Mouse (Mus musculus): ENCODE measurements at regions not wholly inside any gene's neighbourhood (a gene's known extent, or its start where the extent isn't known, plus 50 kb on each side); places are given as distances from the start of the nearest gene placed in this dataset.

DNA sequence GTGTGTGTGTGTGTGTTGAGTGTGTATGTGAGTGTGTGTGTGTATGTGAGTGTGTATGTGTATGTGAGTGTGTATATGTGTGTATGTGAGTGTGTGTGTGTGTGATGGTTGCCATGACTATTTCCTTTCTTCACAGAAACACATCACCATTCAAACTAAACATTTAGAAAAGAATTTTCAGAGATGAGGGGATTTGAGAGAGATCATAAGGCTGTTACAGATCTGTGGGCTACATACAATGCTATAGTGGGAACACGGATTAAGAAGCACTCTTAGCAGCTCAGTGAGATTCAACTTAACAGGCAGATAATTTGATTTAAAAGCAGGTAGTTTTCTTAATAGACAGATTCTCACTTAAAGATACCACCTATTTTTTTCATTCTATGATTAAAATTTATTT is 257.1 kb upstream of the Fn1 start:
- DNase-seq (ENCODE audit: extremely low spot score, low read depth, low spot score) = no peak

DNA sequence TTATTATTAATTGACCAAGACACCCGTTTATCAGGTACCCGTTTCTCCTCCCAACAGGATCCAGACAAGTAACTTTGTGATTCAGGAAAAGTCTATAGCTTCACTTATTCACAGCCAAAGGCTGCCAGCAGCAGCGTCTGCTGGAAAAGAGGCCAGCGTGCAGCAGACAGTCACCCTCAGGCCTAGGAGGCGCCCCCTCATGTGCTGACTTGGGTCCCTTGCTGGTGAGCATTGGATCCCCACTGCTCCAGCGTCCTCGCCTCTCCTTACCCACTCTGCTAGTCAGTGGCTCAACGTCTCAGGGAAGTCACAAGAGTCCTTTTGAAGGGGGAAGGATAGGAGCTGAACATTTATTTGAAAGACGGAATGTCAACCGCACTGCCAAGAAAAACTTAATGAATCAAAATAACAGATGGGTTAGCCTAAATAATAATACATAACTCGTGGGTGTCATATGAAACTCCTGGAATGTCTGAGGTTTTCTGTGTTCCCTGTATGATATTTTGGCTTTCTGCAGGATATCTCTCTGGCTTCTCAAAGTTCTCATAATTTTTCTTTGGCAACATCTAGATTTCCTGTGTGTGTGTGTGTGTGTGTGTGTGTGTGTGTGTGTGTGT is 256.6 kb upstream of the Fn1 start:
- DNase-seq (ENCODE audit: extremely low spot score, low read depth, low spot score) = no peak

- no peak for DNase-seq (ENCODE audit: extremely low spot score, low read depth, low spot score)
These were observed 251.5 kb upstream of the Fn1 start for GRCm38 (mm10) chr1:71904376-71904948.

- no peak for DNase-seq (ENCODE audit: extremely low spot score, low read depth, low spot score)
These were observed 247.4 kb upstream of the Fn1 start for GRCm38 (mm10) chr1:71900106-71901074.

DNA sequence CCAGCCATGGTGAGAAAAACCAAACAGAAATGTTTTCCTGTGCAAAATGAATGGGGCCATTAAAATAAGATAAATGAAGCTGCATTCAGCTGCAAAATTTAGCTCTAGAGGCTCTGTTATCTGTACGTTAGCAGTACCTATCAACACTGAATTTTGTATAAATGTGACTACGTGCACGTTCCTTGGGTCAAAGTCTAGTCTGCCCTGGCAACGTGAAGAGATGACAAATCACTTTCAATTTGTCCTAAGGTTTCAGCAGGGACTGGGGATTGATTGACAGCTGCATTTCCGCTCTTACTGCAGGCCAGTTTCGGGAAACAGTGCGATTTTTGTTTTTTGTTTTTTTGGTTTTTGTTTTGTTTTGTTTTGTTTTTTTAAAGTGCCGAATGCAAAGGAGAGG is 246.1 kb upstream of the Fn1 start:
- no peak for DNase-seq (ENCODE audit: extremely low spot score, low read depth, low spot score)

- no peak for DNase-seq (ENCODE audit: extremely low spot score, low read depth, low spot score)
These were observed 245.2 kb upstream of the Fn1 start for GRCm38 (mm10) chr1:71898198-71898597.

- no peak for DNase-seq (ENCODE audit: extremely low spot score, low read depth, low spot score)
These were observed 244.6 kb upstream of the Fn1 start for GRCm38 (mm10) chr1:71897464-71898051.

DNA sequence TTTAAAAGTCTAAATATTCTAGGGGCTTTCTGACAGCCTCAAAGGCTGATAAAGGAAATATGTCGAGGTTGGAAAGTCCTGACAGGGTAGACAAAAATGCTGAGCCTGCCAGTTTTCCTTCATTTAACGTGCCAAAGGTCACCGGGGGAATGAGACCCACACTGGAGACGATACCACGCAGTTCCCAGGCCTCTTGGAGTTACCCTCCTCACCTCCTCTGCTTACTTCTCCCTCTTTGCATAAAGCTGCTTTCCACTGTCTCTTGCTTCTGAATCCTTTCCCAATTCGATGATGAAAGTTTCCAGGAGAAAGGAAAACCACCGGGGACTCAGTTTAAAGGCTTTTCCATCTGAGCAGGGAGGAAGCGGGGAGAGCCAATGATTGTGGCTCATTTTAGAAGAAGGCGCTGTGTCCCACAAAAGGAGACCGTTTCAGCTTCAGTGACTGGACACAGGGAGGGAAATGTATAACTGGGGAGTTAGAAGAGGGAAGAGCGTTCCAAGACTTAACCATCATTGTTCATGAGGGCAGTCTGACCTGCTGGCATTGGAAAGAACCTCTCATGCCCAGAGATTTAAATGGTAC is 243.2 kb upstream of the Fn1 start:
- no peak for DNase-seq (ENCODE audit: extremely low spot score, low read depth, low spot score)

- DNase-seq (ENCODE audit: extremely low spot score, low read depth, low spot score) = peak; percentile 50
These were observed 240.6 kb upstream of the Fn1 start for GRCm38 (mm10) chr1:71893636-71894035.

GRCm38 (mm10) chr1:71887809-71888208 is 234.8 kb upstream of the Fn1 start:
- no peak for DNase-seq (ENCODE audit: extremely low spot score, low read depth, low spot score)

DNA sequence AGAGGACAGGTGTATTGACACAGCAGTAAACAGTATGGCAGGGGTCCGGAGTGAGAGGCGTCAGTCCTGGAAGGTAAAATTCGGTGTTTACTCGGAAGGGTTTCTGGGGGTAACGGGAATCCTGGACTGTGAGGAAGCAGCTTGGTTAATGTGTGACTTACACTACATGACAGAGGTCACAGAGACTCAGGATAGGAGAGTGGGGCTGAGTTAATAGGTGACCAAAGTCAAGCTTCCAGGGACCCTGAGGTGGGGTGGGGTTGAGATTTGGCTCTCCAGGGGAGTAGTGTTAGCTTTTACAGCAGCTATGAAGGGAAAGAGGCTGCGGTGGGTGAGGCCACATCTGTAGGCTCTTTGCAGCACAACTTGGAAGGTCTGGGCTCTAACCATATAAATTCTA is 233.9 kb upstream of the Fn1 start:
- no peak for DNase-seq (ENCODE audit: extremely low spot score, low read depth, low spot score)

DNA sequence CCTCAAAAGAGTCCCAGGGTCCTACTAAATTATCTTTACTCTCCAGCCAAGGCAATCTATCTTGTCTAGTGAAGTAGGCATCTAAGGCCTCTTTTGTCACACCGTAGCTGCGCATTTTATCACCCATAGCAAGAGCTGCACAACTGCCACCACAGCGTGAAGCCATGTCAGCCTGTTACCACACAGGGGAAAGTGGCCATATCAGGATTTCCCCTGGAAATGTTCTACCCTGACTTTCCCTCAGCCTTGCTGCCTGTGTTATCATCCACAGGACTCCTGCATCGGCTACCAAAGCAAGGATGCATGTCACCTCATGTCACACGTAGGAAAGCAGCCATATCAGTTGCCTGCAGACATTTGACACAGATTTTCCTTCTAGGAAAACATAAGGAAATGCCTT is 233.2 kb upstream of the Fn1 start:
- no peak for DNase-seq (ENCODE audit: extremely low spot score, low read depth, low spot score)

DNA sequence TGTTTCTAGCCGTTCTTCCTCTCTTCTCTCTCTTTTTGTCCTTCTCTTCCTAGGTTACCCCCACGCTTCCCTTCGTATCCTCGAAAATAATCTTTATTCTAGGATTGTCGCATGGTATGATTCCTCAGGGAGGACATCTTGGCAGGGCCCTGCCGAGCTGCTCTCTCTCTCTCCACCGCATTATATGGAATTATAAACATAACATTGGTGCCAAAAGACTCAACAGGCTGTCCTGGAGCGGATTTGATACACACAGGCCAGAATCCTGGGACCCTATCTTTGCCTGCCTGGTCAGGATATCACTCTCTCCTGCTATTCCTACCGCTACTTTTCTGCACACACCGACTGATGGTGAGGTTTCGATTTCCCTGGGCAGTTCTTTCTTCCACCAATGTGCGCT is 228.9 kb upstream of the Fn1 start:
- DNase-seq (ENCODE audit: extremely low spot score, low read depth, low spot score) = no peak

DNA sequence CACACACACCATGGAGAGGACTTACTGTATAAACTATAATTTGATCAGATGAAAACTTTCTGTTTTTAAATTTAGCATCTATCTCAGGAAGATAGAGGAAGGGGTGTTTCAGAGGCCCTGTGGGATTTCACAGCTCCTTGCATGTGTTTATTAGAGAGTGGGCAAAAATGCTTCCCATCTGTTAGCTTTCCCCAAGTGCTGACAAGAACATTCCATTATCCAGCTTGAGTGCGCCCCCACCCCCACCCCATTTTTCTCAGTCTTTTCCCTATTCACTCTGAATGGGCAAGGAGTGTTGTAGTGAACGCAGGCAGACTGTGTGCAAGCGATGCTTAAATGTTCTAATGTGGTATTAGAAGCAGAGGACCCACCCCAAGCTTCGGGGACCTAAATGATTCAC is 228.2 kb upstream of the Fn1 start:
- no peak for DNase-seq (ENCODE audit: extremely low spot score, low read depth, low spot score)

DNA sequence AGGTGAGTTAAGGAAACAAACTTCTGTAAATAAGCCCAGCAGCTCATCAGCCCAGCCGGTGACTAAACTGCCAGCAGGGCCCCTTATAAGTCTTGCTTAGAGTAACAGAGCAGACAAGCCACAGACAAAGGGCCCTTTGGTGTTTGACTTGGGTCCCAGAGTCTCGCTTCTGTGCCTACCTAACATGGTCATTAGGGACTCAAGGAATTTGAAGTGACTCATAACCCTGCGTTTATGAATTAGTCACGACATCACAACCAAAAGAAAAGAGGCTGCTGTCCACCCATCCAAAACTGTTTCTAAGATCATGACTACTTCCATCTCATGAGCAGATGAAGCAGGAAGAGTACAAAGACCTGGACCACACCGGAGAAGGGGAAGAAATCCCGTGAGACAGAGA is 227.5 kb upstream of the Fn1 start:
- no peak for DNase-seq (ENCODE audit: extremely low spot score, low read depth, low spot score)

DNA sequence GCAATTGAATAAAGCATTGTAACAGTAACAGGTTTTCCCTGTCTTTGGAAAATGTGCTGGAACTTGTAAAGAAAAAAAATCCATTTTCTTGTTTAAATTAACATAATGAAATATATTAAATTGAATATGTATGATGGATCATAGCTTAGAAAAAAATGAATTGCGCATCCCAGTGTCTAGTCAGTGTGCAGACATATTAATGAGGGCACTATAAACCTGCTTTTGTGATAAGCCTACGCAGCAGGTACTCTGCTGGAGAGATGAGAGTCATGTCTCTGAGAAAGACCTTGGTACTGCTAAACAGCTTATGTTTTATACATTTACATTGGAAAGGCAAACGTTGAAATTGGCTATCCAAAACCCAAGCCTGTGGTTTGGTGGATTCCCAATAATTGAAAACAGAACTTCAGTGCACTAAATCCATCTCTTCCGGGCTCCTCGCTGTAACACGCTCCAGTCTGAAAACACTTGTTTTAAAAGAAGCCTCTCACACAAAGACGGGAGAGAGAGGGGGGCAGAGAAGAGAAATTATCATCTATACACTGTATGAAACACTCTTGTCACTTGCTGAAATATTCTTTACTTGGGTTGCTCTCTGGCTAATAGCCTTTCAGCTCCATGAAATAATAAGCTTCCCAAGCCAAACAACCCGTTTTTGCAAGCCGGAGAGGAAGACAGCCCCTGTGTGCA is 223.9 kb upstream of the Fn1 start:
- DNase-seq (ENCODE audit: extremely low spot score, low read depth, low spot score) = no peak

DNA sequence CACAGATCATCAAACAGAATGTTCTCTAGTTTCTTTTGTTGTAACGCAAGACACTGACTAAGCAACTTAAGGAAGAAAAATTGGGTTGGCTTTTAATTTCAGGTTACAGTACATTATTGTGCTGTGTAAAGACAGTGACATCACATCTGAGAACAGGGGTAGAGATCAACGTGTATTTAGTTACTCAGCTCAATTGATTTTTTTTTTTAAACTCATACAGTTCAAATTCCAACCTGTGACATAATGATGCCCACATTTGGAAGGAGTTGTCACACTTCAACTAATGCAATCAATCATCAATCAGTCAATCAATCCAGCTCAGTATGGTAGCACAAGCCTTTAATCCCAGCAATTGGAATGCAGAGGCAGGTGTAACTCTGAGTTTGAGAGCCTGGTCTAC is 221.0 kb upstream of the Fn1 start:
- DNase-seq (ENCODE audit: extremely low spot score, low read depth, low spot score) = no peak

GRCm38 (mm10) chr1:71865670-71866069 is 212.7 kb upstream of the Fn1 start:
- no peak for DNase-seq (ENCODE audit: extremely low spot score, low read depth, low spot score)

DNA sequence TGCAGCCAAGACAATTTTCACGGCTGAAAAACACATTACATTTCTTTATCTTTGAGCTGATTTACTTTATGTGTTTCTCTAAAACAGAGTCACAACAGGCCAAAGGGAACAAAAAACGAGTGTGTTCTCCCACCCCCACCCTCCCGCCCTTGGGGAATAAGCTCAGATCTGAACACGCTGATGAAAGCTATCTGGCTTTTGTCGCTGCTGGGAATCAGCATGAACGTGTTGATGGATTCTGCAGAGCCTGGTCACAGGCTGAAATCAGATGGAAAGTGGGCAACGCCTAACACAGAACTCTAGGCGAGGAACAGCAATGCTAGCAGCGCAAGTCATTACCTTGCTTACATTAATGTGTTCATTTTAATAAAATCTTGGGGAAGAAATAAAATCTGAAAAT is 211.7 kb upstream of the Fn1 start:
- no peak for DNase-seq (ENCODE audit: extremely low spot score, low read depth, low spot score)

GRCm38 (mm10) chr1:71853212-71853611 is 200.2 kb upstream of the Fn1 start:
- no peak for DNase-seq (ENCODE audit: extremely low spot score, low read depth, low spot score)

DNA sequence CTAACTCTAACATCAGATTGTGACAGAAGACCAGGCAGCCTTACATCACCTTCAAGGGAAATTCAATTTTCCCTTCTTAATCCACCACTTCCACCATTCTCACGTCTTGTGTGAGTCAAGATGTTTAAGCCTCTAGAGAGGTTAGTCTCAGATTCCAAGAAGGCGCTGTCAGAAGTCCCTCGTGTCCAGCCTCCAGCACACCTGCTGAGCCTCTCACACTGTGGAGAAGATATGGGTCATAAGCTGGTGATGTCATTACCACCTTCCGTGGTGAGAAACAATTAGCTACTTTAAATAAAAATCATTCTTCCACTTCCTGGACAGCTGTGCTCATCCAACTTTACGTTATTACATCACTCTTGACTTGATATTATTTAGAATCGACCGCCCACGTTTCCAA is 198.3 kb upstream of the Fn1 start:
- DNase-seq (ENCODE audit: extremely low spot score, low read depth, low spot score) = no peak

All from hindlimb bud, embryonic 11.5 days (tissue).